Mouse (Mus musculus): ENCODE measurements around the gene Ugt1a2. TPM values are rescaled to one million over a fixed set of nuclear protein-coding genes. Genes with fewer than 3 reads are reported as not detected.

The Ugt1a2 gene
- under 1 TPM; 0.04 to 0.21 TPM for polyA plus RNA-seq (2012; fragmentation: generic; extraction: Trizol)

DNA sequence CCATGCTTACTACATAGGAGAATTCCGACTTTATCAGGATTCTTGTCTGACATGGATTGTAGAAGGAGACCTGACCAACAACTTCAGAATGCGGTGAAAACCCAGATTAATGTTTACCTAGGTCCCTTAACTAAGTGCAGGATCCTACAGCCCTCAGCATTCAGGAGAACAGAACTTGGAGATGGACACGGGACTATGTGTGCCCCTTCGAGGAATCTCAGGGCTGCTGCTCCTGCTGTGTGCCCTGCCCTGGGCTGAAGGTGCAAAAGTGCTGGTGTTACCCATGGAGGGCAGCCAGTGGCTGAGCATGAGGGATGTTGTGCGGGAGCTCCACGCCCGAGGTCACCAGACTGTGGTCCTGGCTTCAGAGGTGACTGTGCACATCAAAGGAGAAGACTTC is at the start of gene Ugt1a2:
Gene Ugt1a2, plus strand, starts transcription at position 146 of the 400 bp plus-strand sequence.

GRCm38 (mm10) chr1:88165711-88166110 is 34.7 kb upstream of the Ugt1a2 start, which contains the start of gene Ugt1a5:
TSS of gene Ugt1a5 (plus strand) at chr1:88166012.

DNA sequence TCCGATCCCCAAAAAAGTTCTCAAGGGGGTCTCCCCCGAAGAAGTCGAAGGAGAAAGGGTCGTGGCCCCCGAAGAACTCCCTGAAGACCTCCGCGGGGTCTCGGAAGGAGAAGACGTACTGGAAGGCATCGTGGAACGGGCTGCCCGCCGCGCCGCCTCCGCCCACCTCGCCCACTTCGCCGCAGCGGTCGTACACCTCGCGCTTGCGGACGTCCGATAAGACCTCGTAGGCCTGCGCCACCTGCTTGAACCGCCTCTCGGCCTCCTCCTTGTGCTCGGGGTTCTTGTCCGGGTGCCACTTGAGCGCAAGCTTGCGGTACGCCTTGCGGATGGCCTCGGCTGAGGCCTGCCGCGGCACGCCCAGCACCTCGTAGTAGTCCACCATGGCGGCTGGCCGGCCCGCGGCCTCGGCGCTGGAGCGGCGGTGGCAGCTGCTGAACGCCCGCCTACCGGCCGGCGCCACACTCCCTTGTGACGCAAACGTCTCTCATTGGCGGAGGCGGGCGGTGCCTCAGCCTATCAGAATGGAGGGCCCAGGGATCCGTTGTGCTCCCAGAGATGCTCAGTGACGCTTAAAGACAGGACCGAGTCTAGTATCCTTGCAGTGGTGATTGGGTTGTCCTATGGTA is 5.0 kb downstream of the Ugt1a2 start, which contains the start of gene Dnajb3:
Gene Dnajb3, minus strand, starts transcription at position 489 of the 629 bp plus-strand sequence.

GRCm38 (mm10) chr1:88211812-88212211 is 11.4 kb downstream of the Ugt1a2 start, which contains the start of gene Ugt1a1:
TSS of gene Ugt1a1 (plus strand) at chr1:88211959.

GRCm38 (mm10) chr1:88226670-88227379 is 26.4 kb downstream of the Ugt1a2 start, which contains the start of gene Mroh2a:
TSS of gene Mroh2a (plus strand) at chr1:88226986.

Other genes starting within 250 kb of the Ugt1a2 start
- gene Usp40, start 192.1 kb upstream of the Ugt1a2 start, polyA plus RNA-seq (2012; fragmentation: generic; extraction: Trizol) = 10 to 100 TPM in 1 of 2 experiments, under 1 TPM in 1; 0.91 to 11.6 TPM
- not detected for gene Ugt1a10, start 145.2 kb upstream of the Ugt1a2 start, polyA plus RNA-seq (2012; fragmentation: generic; extraction: Trizol)
- gene Ugt1a9, start 129.8 kb upstream of the Ugt1a2 start, polyA plus RNA-seq (2012; fragmentation: generic; extraction: Trizol) = not detected
- not detected for gene Ugt1a8, start 112.8 kb upstream of the Ugt1a2 start, polyA plus RNA-seq (2012; fragmentation: generic; extraction: Trizol)
- gene Ugt1a7c, start 105.5 kb upstream of the Ugt1a2 start, polyA plus RNA-seq (2012; fragmentation: generic; extraction: Trizol) = 1 to 10 TPM in 1 of 2 experiments, under 1 TPM in 1; 0.27 to 3.9 TPM
- gene Ugt1a6b, start 97.3 kb upstream of the Ugt1a2 start, polyA plus RNA-seq (2012; fragmentation: generic; extraction: Trizol) = under 1 TPM; 0.18 to 0.72 TPM
- gene Ugt1a6a, start 65.8 kb upstream of the Ugt1a2 start, polyA plus RNA-seq (2012; fragmentation: generic; extraction: Trizol) = 10 to 100 TPM in 1 of 2 experiments, 1 to 10 TPM in 1; 2.7 to 52.2 TPM
- gene Ugt1a5, start 34.6 kb upstream of the Ugt1a2 start, polyA plus RNA-seq (2012; fragmentation: generic; extraction: Trizol) = under 1 TPM; 0.02 to 0.32 TPM
- gene Dnajb3, start 5.2 kb downstream of the Ugt1a2 start, polyA plus RNA-seq (2012; fragmentation: generic; extraction: Trizol) = under 1 TPM in 1 of 2 experiments, not detected in 1; 0.08 TPM
- gene Ugt1a1, start 11.4 kb downstream of the Ugt1a2 start, polyA plus RNA-seq (2012; fragmentation: generic; extraction: Trizol) = under 1 TPM in 1 of 2 experiments, not detected in 1; 0.15 TPM
- 1 to 10 TPM in 1 of 2 experiments, under 1 TPM in 1; 0.15 to 1.0 TPM for gene Mroh2a, start 26.4 kb downstream of the Ugt1a2 start, polyA plus RNA-seq (2012; fragmentation: generic; extraction: Trizol)
- 10 to 100 TPM; 14.5 to 62.3 TPM for gene Hjurp, start 77.0 kb downstream of the Ugt1a2 start, polyA plus RNA-seq (2012; fragmentation: generic; extraction: Trizol)
- gene Trpm8, start 77.1 kb downstream of the Ugt1a2 start, polyA plus RNA-seq (2012; fragmentation: generic; extraction: Trizol) = not detected
- not detected for gene Spp2, start 206.4 kb downstream of the Ugt1a2 start, polyA plus RNA-seq (2012; fragmentation: generic; extraction: Trizol)

Measured in C3H10T1/2 (cell line).